Mouse (Mus musculus) megakaryocyte, adult 5-6 weeks (primary cell): ENCODE measurements around the gene Smg9. TPM values are rescaled to one million over a fixed set of nuclear protein-coding genes. Genes with fewer than 3 reads are reported as not detected.

Experiments
- ATAC-seq: 2 replicates; pipeline ENCODE4 v1.8.0; 2016; ENCODE audit warnings: mild to moderate bottlenecking, inconsistent platforms; ENCODE audit not compliant: poor library complexity, severe bottlenecking
- total RNA-seq, 2 experiments: library from RNA; stranded (forward) in 1 of 2; stranded (reverse) in 1 of 2; fragments of 153-499, 151-499 nt in 1 of 2; fragments of 221-1000, 200-1000 nt in 1 of 2; gene quantifications; 2 replicates each; pipeline versions ENCODE4 v1.2.3 to v1.2.4; 2015 to 2017

Gene Smg9
- total RNA-seq, 2 experiments from 2014 or later = 16.7 to 22.3 TPM

- peak; percentile 56 for ATAC-seq
These were observed 7.3 kb downstream of the Smg9 start for GRCm38 (mm10) chr7:24406528-24407344.

- ATAC-seq = no peak
These were observed 8.8 kb downstream of the Smg9 start for GRCm38 (mm10) chr7:24408186-24408585.

GRCm38 (mm10) chr7:24410123-24410522, 10.7 kb downstream of the Smg9 start:
- no peak for ATAC-seq

- ATAC-seq = no peak
These were observed 11.4 kb downstream of the Smg9 start for GRCm38 (mm10) chr7:24410831-24411230.

- ATAC-seq = peak; percentile 62
These were observed 14.2 kb downstream of the Smg9 start for GRCm38 (mm10) chr7:24413630-24414029.

- ATAC-seq = no peak
These were observed 15.8 kb downstream of the Smg9 start for GRCm38 (mm10) chr7:24415261-24415660.

- no peak for ATAC-seq
These were observed 20.2 kb downstream of the Smg9 start for GRCm38 (mm10) chr7:24419579-24419978.

GRCm38 (mm10) chr7:24421648-24422047, 22.2 kb downstream of the Smg9 start:
- no peak for ATAC-seq

- ATAC-seq = no peak
These were observed 22.8 kb downstream of the Smg9 start for GRCm38 (mm10) chr7:24422251-24422650.

GRCm38 (mm10) chr7:24423107-24423763, 23.8 kb downstream of the Smg9 start:
- ATAC-seq = no peak

- ATAC-seq = no peak
These were observed 24.7 kb downstream of the Smg9 start for GRCm38 (mm10) chr7:24423956-24424732.

- ATAC-seq = peak; percentile 66
These were observed 26.5 kb downstream of the Smg9 start for GRCm38 (mm10) chr7:24425919-24426318.

- no peak for ATAC-seq
These were observed 27.7 kb downstream of the Smg9 start for GRCm38 (mm10) chr7:24427168-24427567.

GRCm38 (mm10) chr7:24428725-24429124, 29.3 kb downstream of the Smg9 start:
- no peak for ATAC-seq

GRCm38 (mm10) chr7:24429413-24430112, 30.1 kb downstream of the Smg9 start:
- no peak for ATAC-seq

- peak; percentile 48 for ATAC-seq
These were observed 31.3 kb downstream of the Smg9 start for GRCm38 (mm10) chr7:24430551-24431345.

- ATAC-seq = no peak
These were observed 32.3 kb downstream of the Smg9 start for GRCm38 (mm10) chr7:24431713-24432112.

- no peak for ATAC-seq
These were observed 35.9 kb downstream of the Smg9 start for GRCm38 (mm10) chr7:24435305-24435704.

GRCm38 (mm10) chr7:24437981-24438380, 38.6 kb downstream of the Smg9 start:
- ATAC-seq = no peak

GRCm38 (mm10) chr7:24439191-24439590, 39.8 kb downstream of the Smg9 start:
- no peak for ATAC-seq
